Mouse (Mus musculus) myocyte (in vitro differentiated cells): ENCODE data around the gene Cask.

ENCODE experiments used
- CEBPB ChIP-seq: IDR thresholded peaks from 2 replicates; pipeline ENCODE4 v1.6.1; 2011; ENCODE audit warnings: mild to moderate bottlenecking, moderate library complexity; ENCODE audit not compliant: poor library complexity, insufficient read depth, severe bottlenecking
- E2F4 ChIP-seq: IDR thresholded peaks from one replicate; pipeline ENCODE4 v1.6.1; 2011; ENCODE audit warnings: mild to moderate bottlenecking, control low read depth, moderate library complexity; ENCODE audit not compliant: insufficient read depth
- MAX ChIP-seq: IDR thresholded peaks from one replicate; pipeline ENCODE4 v1.6.1; 2011; ENCODE audit warnings: low read depth, mild to moderate bottlenecking, control low read depth
- POLR2A ChIP-seq: IDR thresholded peaks from one replicate; pipeline ENCODE4 v1.6.1; 2011; ENCODE audit warnings: low read depth, mild to moderate bottlenecking, control low read depth, moderate library complexity; ENCODE audit not compliant: insufficient read length
- POLR2AphosphoS2 ChIP-seq: IDR thresholded peaks from one replicate; pipeline ENCODE4 v1.6.1; 2011; ENCODE audit warnings: low read depth, control low read depth; ENCODE audit not compliant: insufficient read length
- REST ChIP-seq: IDR thresholded peaks from one replicate; pipeline ENCODE4 v1.6.1; 2011; ENCODE audit warnings: mild to moderate bottlenecking, control low read depth, moderate library complexity; ENCODE audit not compliant: insufficient read depth, insufficient read length
- TCF12 ChIP-seq: IDR thresholded peaks from one replicate; pipeline ENCODE4 v1.6.1; 2011; ENCODE audit warnings: mild to moderate bottlenecking, control low read depth; ENCODE audit not compliant: poor library complexity, insufficient read depth, severe bottlenecking
- TCF3 ChIP-seq: IDR thresholded peaks from one replicate; pipeline ENCODE4 v1.6.1; 2011; ENCODE audit warnings: low read depth, control low read depth; ENCODE audit not compliant: insufficient read length
- USF1 ChIP-seq: IDR thresholded peaks from one replicate; pipeline ENCODE4 v1.6.1; 2011; ENCODE audit warnings: low read depth, mild to moderate bottlenecking, control low read depth, moderate library complexity

DNA sequence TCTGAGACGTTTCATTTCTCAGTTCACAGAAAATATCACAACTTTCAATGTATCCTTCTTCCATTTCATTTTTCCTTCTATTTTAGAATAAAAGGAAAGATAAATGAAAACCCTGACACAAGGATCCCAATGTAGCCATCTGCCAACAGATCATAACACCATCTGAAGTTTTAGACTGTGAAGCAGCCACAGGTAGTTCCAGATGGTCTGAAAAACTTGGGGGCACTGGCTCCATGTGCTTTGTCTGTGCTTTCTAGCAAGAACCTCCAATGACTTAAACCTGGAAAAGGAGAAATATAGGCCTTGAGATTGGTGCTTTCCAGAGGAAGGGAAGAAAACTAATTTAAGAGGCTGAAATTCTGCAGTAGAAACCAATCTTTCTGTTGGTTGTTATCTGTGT lies 28.4 kb downstream of the Cask start:
- TF ChIP-seq POLR2A (no peak), USF1 (no peak), MAX (no peak), POLR2AphosphoS2 (no peak), TCF3 (no peak), CEBPB (no peak), REST (no peak), TCF12 (no peak), E2F4 (no peak)
